Mouse (Mus musculus): ENCODE results near the gene Slc22a18. TPM values are rescaled to one million over a fixed set of nuclear protein-coding genes. Genes with fewer than 3 reads are reported as not detected.

The Slc22a18 gene
- total RNA-seq, 2 experiments from 2014 or later = not detected

GRCm38 (mm10) chr7:143548231-143548961 lies 74.9 kb downstream of the Slc22a18 start:
- peak; percentile 63 for ATAC-seq (replicated peaks; ENCODE audit: low FRiP score, poor library complexity, severe bottlenecking)

Other genes with a start within 250 kb of the Slc22a18 start
- not detected in 2 replicates for gene Cdkn1c, start 12.7 kb upstream of the Slc22a18 start, total RNA-seq (2015; ENCODE audit: low replicate concordance)
- gene Cdkn1c, start 12.7 kb upstream of the Slc22a18 start, total RNA-seq (2017; ENCODE audit: low replicate concordance) = 0.09 TPM in 1 of 2 replicates, not detected in the other
- not detected in 2 replicates for gene Phlda2, start 29.4 kb downstream of the Slc22a18 start, total RNA-seq (2015; ENCODE audit: low replicate concordance)
- not detected in 2 replicates for gene Phlda2, start 29.4 kb downstream of the Slc22a18 start, total RNA-seq (2017; ENCODE audit: low replicate concordance)
- gene Nap1l4, start 75.4 kb downstream of the Slc22a18 start, total RNA-seq (2015; ENCODE audit: low replicate concordance) = 40.7 and 45.1 TPM in 2 replicates
- 89.7 and 118 TPM in 2 replicates for gene Nap1l4, start 75.4 kb downstream of the Slc22a18 start, total RNA-seq (2017; ENCODE audit: low replicate concordance)
- 60.9 and 87.4 TPM in 2 replicates for gene Cars, start 126.4 kb downstream of the Slc22a18 start, total RNA-seq (2015; ENCODE audit: low replicate concordance)
- 120 and 157 TPM in 2 replicates for gene Cars, start 126.4 kb downstream of the Slc22a18 start, total RNA-seq (2017; ENCODE audit: low replicate concordance)
- 3.5 and 5.2 TPM in 2 replicates for gene Tnfrsf26, start 155.0 kb downstream of the Slc22a18 start, total RNA-seq (2015; ENCODE audit: low replicate concordance)
- 4.2 and 4.4 TPM in 2 replicates for gene Tnfrsf26, start 155.0 kb downstream of the Slc22a18 start, total RNA-seq (2017; ENCODE audit: low replicate concordance)
- 1.7 and 3.7 TPM in 2 replicates for gene Tnfrsf22, start 175.9 kb downstream of the Slc22a18 start, total RNA-seq (2015; ENCODE audit: low replicate concordance)
- gene Tnfrsf22, start 175.9 kb downstream of the Slc22a18 start, total RNA-seq (2017; ENCODE audit: low replicate concordance) = 0.34 TPM in 1 of 2 replicates, not detected in the other
- 3.3 and 4.0 TPM in 2 replicates for gene Tnfrsf23, start 212.1 kb downstream of the Slc22a18 start, total RNA-seq (2015; ENCODE audit: low replicate concordance)
- gene Tnfrsf23, start 212.1 kb downstream of the Slc22a18 start, total RNA-seq (2017; ENCODE audit: low replicate concordance) = 0.28 TPM in 1 of 2 replicates, not detected in the other